Mouse (Mus musculus): Measurements from ENCODE around the gene Tnfrsf12a.

DNA sequence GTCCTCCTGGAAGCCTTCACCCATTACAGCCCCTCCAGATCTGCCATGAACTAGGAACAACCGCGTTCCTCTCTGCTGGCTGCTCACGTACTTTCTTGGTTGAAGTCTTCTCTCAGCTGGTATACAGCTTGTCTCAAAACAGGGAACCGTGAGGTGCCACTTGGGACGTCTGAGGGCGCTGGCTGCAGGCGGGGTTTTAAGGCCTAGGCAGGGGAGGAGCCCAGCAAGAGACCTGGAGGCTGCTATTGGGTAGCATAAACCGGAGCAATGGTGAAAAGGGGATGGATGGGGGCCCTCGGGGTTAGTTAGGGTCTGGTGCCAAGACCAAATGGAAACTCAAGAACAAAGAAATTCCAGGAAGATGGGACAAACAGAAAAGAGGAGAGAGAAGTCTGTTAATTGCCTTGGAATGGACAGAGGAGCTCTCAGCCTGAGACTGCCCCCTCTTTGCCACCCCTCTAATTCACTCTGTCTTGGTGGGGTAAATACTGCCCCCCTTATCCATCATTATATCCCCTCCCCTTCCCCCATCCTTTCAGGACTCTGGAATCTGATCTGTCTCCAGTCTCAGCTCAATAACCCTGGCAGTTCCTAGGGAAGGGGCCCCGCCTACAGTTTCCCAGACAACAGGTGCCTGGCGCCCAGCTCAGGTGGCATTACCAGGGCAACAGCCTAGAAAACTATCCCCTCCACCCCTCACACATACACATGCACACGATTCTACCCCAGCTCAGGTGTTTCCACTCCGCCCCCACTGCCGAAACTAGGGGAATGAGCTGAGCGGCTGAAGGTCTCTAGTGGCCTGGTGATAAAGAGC lies 6.8 kb upstream of the Tnfrsf12a start, which contains the start of gene Cldn9:
- no peak for TF ChIP-seq CTCF (IDR thresholded peaks at IDR 0.05; ENCODE audit: control insufficient read depth, insufficient read depth, insufficient replicate concordance, low read depth, low read length)
- TF ChIP-seq POLR2A (IDR thresholded peaks at IDR 0.05; ENCODE audit: control insufficient read depth, low read depth, low read length), result no peak
